Mouse (Mus musculus): Measurements from ENCODE around the gene Fars2.

DNA sequence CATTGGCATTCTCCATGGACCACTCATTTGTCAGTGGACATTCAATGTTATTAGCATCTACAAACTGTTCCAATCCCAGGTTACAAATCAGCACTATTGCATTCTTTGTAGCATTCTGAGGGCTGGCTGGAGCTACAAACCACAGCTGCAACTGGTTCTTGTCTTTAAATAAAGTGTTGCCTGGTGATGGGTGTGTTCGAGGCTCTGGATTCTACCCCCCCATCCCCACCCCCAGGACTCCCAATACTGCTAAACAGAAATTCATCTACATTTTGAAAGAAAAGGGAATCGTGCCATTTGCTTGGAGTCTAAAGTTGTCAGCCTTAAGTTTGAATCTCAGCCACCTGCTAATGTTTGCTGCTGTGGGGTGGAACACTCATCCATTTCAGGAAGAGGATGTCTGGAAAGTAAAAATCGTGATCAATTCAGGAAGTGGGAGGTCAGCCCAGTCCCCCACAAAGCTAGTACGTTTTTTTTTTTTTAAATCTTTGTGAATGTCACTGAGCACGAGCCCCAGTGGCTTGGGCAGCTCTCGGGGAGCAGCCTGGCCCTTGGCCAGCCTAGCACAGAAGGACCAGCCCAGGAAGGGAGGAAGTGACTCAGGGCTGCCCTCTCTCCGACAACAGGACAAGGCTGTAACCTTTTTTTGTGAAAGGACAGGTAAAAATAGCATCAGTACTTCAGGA lies 578.4 kb downstream of the Fars2 start:
- TF ChIP-seq CTCF (IDR thresholded peaks at IDR 0.05; ENCODE audit: low read depth, low read length): no peak
- TF ChIP-seq GATA1 (IDR thresholded peaks at IDR 0.05; ENCODE audit: borderline replicate concordance, low read length): no peak
- TF ChIP-seq TAL1 (conservative IDR thresholded peaks at IDR 0.05; ENCODE audit: low read depth, low read length): no peak
- TF ChIP-seq POLR2AphosphoS5 (IDR thresholded peaks at IDR 0.05; ENCODE audit: insufficient replicate concordance, low read depth, low read length): no peak
- no peak for TF ChIP-seq GATA2 (IDR thresholded peaks at IDR 0.05; ENCODE audit: borderline replicate concordance, low read depth, low read length)
